Mouse (Mus musculus) neural tube, embryonic 13.5 days (tissue): Measurements from ENCODE around the gene BC017158. TPM values are rescaled to one million over a fixed set of nuclear protein-coding genes. Genes with fewer than 3 reads are reported as not detected.

Experiments
- ATAC-seq: fragments of 200-750 bp; cut with Nextera tagmentation; 2 replicates; pipeline ENCODE4 v1.8.0; 2017; ENCODE audit warnings: low read depth, mild to moderate bottlenecking, moderate TSS enrichment, moderate library complexity
- H3K27ac ChIP-seq: fragments of 300-500 bp; sonication (generic); replicated peaks from 2 replicates; pipeline ENCODE4 v1.5.1; 2015; ENCODE audit warnings: moderate library complexity, mild to moderate bottlenecking, inconsistent platforms
- H3K27me3 ChIP-seq: fragments of 300-500 bp; sonication (generic); 2 replicates; pipeline ENCODE4 v1.6.1; 2015; ENCODE audit warnings: mild to moderate bottlenecking, inconsistent platforms
- H3K36me3 ChIP-seq: fragments of 300-500 bp; sonication (generic); 2 replicates; pipeline ENCODE4 v1.6.1; 2015; ENCODE audit warnings: mild to moderate bottlenecking, inconsistent platforms
- H3K4me1 ChIP-seq: fragments of 300-500 bp; sonication (generic); replicated peaks from 2 replicates; pipeline ENCODE4 v1.6.1; 2015; ENCODE audit warnings: inconsistent platforms
- H3K4me2 ChIP-seq: fragments of 300-500 bp; sonication (generic); 2 replicates; pipeline ENCODE4 v1.6.1; 2015; ENCODE audit warnings: inconsistent platforms, mild to moderate bottlenecking, moderate library complexity
- H3K4me3 ChIP-seq: fragments of 300-500 bp; sonication (generic); 2 replicates; pipeline ENCODE4 v1.5.1; 2015; ENCODE audit warnings: mild to moderate bottlenecking, inconsistent platforms
- H3K9ac ChIP-seq: fragments of 300-500 bp; sonication (generic); 2 replicates; pipeline ENCODE4 v1.6.1; 2015; ENCODE audit warnings: moderate library complexity, mild to moderate bottlenecking, inconsistent platforms
- H3K9me3 ChIP-seq: fragments of 300-500 bp; sonication (generic); 2 replicates; pipeline ENCODE4 v1.6.1; 2016; ENCODE audit warnings: inconsistent platforms
- WGBS: fragments of 180-500 bp; shearing (Covaris S2); methylation state at CpG from one replicate; pipeline ENCODE4 v1.1.7; 2015; 5-methylcytosine and 5-hydroxymethylcytosine counted together
- polyA plus RNA-seq: library from polyadenylated mRNA; unstranded; fragments of >200 nt; fragmentation: Nextera tagmentation; extraction: Ambion mirVana; gene quantifications from 2 replicates; pipeline ENCODE4 v1.2.1, GENCODE M21; 2015

The BC017158 gene
- polyA plus RNA-seq, 1 experiment from 2014 or later = 19.7 TPM

DNA sequence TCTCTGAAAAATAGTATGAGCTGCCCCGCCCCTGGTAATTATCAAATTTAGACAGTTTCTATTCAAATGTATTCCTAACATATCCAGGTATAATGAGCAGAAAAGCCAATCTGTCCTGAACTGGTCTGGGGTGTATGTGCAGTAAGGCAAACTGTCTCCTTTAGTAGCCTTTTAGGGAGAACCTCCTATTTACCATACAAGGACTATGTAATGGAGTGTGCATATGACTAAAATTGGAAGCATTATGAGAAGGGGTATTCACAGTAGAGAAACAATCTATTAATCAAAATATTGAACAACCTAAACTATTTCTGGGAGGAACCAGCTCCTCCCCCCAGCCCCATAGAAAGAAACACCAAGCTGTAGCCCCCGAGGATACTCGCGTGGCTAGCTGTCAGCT lies 18.2 kb downstream of the BC017158 start:
- Histone ChIP-seq H3K36me3 (peaks cover 41% of the 10 kb centered on the region), H3K27ac (no peak overlapping the region), H3K9ac (no peak overlapping the region), H3K27me3 (no peaks in the 10 kb centered on the region), H3K9me3 (no peaks in the 10 kb centered on the region), H3K4me2 (no peak overlapping the region), H3K4me1 (peaks cover 14% of the 10 kb centered on the region), H3K4me3 (no peak overlapping the region)
- WGBS = 90% methylated on average over 4 of the region's 4 CpGs
- ATAC-seq = no peak

DNA sequence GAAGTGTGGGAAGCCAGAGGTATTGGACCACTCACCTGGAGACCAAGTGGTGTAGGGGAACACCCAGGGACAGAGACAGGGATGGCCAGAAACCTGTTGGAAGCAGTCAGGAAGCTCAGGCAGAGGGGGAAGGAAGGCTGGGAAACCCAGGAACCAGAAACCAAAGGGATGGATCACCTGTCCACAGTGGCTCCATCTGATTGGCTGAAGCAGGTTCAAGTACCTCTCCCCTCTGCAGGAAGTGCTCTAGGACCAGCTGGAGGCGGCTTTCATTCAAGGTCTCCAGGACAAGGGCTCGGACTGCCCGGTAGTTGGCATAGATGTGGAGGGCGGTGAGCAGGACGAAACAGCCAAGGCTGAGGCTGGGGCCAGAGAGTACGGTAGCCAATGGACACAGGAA lies 21.9 kb downstream of the BC017158 start:
- no peaks in the 10 kb centered on the region for H3K9me3 ChIP-seq
- H3K36me3 ChIP-seq = peaks cover 78% of the 10 kb centered on the region
- no peaks in the 10 kb centered on the region for H3K4me1 ChIP-seq
- WGBS = 97% methylated on average over 6 of the region's 6 CpGs
- no peak overlapping the region for H3K9ac ChIP-seq
- no peak overlapping the region for H3K27ac ChIP-seq
- H3K4me2 ChIP-seq = no peak overlapping the region
- no peak for ATAC-seq
- H3K27me3 ChIP-seq = no peaks in the 10 kb centered on the region
- H3K4me3 ChIP-seq = no peak overlapping the region

DNA sequence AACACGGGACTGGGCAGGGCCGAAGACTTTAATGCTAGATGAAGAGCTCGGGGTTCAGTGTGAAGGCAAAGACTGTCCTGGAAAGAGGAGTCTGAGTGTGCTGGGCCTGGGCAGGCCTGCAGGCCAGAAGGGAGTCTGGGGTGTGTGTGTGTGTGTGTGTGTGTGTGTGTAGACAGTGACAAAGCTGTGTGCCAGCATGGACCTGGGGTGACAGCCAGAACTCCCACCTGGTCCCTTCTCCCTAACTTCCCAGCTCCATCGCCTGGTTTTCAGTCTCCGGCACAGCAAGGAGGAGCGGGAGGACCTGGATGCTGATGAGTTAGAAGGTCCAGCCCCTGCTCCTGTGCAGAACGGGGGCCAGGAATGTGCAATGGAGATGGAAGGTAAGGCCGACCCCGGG lies 26.5 kb downstream of the BC017158 start:
- H3K4me2 ChIP-seq = no peak overlapping the region
- H3K27me3 ChIP-seq = no peaks in the 10 kb centered on the region
- H3K36me3 ChIP-seq = peaks cover 58% of the 10 kb centered on the region
- WGBS = 94% methylated on average over 9 of the region's 9 CpGs
- no peak overlapping the region for H3K4me3 ChIP-seq
- H3K9ac ChIP-seq = no peak overlapping the region
- no peaks in the 10 kb centered on the region for H3K9me3 ChIP-seq
- no peak for ATAC-seq
- no peak overlapping the region for H3K27ac ChIP-seq
- no peaks in the 10 kb centered on the region for H3K4me1 ChIP-seq

DNA sequence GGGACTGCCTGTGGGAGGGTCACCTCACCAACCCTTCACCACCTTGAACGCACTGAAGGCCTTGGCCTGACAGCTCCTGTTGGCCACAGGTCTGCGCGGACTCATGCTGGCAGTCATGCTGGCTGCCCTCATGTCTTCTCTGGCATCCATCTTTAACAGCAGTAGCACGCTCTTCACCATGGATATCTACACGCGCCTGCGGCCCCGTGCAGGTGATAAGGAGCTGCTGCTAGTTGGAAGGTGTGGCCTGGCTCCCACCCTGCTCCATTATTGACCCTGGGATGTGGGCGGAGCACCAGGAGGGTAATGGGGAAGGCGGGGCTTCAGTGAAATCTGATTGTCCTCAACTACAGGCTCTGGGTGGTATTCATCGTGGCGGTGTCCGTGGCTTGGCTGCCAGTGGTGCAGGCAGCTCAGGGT lies 27.5 kb downstream of the BC017158 start:
- Histone ChIP-seq H3K4me3 (no peak overlapping the region), H3K36me3 (peaks cover 47% of the 10 kb centered on the region), H3K9ac (no peak overlapping the region), H3K9me3 (no peaks in the 10 kb centered on the region), H3K27ac (no peak overlapping the region), H3K27me3 (no peaks in the 10 kb centered on the region), H3K4me2 (no peak overlapping the region), H3K4me1 (no peaks in the 10 kb centered on the region)
- WGBS = 51% methylated on average over 13 of the region's 13 CpGs
- ATAC-seq = no peak

DNA sequence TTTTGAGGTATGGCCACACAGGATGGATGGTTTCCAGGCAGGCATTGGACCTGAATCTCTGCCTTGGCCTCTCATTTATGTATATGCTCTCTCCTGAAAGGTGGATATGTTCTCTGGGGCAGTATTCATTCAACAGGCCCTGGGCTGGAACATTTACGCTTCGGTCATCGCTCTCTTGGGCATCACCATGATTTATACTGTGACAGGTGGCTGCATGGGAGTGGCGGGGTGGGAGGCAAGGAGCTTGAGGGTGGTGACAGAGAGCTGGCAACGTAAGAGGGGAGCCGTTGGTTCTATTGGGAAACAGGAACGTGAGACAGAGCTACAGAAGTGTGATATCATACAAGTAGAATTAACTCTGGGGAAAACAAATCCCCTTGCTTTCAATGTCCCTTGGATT lies 30.2 kb downstream of the BC017158 start:
- H3K9me3 ChIP-seq = no peaks in the 10 kb centered on the region
- ATAC-seq = no peak
- H3K4me2 ChIP-seq = no peak overlapping the region
- no peaks in the 10 kb centered on the region for H3K27me3 ChIP-seq
- 65% methylated on average over 7 of the region's 7 CpGs for WGBS
- H3K4me1 ChIP-seq = no peaks in the 10 kb centered on the region
- no peak overlapping the region for H3K27ac ChIP-seq
- H3K4me3 ChIP-seq = no peak overlapping the region
- peaks cover 21% of the 10 kb centered on the region for H3K36me3 ChIP-seq
- H3K9ac ChIP-seq = no peak overlapping the region

DNA sequence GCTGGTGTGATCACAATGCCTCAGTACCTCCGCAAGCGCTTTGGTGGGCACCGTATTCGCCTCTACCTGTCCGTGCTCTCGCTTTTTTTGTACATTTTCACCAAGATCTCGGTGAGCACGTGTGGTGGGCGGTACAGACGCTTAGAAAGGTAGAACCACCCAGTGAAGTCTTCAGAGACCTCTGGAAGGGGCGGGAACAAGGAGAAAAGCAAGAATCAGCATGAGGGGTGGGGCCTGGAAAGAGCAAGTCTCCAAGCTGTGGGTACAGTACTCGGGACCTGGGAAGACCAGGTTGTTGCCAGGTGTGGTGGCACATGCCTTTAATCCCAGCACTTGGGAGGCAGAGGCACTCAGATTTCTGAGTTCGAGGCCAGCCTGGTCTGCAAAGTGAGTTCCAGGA lies 30.6 kb downstream of the BC017158 start:
- Histone ChIP-seq H3K36me3 (peaks cover 17% of the 10 kb centered on the region), H3K9me3 (no peaks in the 10 kb centered on the region), H3K4me1 (no peaks in the 10 kb centered on the region), H3K4me3 (no peak overlapping the region), H3K9ac (no peak overlapping the region), H3K4me2 (no peak overlapping the region), H3K27me3 (no peaks in the 10 kb centered on the region), H3K27ac (no peak overlapping the region)
- 62% methylated on average over 13 of the region's 13 CpGs for WGBS
- no peak for ATAC-seq

DNA sequence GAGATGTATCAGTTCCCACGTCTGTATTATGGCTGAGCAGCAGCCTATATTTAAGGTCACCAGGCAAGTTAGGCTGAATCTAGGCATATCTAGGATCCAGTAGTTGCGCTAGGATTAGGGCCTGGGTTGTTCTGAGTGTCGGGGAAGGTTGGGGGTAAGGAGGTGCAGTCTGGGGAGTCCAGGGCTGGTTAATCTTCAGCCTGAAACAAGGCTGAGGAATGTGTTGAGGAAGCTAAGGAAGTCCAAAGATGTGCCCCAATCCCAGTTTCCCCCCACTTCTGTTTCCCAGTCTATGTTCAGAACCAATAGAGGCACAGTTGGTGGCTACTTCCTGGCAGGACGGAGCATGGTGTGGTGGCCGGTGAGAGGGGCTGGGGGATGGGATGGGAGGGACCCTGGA lies 31.9 kb downstream of the BC017158 start:
- no peaks in the 10 kb centered on the region for H3K4me1 ChIP-seq
- no peaks in the 10 kb centered on the region for H3K27me3 ChIP-seq
- no peak for ATAC-seq
- WGBS = 87% methylated on average over 5 of the region's 5 CpGs
- H3K9me3 ChIP-seq = no peaks in the 10 kb centered on the region
- no peak overlapping the region for H3K27ac ChIP-seq
- H3K4me2 ChIP-seq = no peak overlapping the region
- H3K36me3 ChIP-seq = peaks cover 4% of the 10 kb centered on the region
- no peak overlapping the region for H3K9ac ChIP-seq
- H3K4me3 ChIP-seq = no peak overlapping the region

DNA sequence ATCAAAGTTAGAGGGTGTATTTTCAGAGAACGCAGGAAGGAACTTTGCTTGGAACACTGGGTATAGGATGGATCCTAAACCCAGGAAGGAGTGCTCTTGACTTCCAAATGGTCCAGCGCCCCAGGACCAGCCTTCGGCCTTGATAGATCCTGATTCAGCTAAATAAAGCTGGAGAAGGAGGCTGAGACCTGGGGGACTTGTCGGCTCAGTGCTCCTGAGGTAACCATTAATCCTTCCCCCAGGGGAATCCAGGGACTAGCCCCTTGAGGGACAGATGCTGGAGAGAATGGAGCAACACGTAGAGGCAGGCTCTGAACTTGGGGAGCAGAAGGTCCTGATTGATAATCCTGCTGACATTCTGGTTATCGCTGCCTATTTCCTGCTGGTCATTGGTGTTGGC lies 32.6 kb downstream of the BC017158 start, which contains the start of gene Slc5a2:
Gene Slc5a2 (plus strand): TSS at position 247 of the 400 bp plus-strand sequence.
- Histone ChIP-seq H3K4me1 (no peaks in the 10 kb centered on the region), H3K9me3 (no peaks in the 10 kb centered on the region), H3K4me2 (no peak within 1 kb of the TSS), H3K36me3 (no peaks in the 10 kb centered on the region), H3K27me3 (no peaks in the 10 kb centered on the region), H3K4me3 (no peak within 1 kb of the TSS), H3K9ac (no peak within 1 kb of the TSS), H3K27ac (no peak within 1 kb of the TSS)
- ATAC-seq = no peak
- WGBS = 84% methylated on average over 6 of the region's 6 CpGs

DNA sequence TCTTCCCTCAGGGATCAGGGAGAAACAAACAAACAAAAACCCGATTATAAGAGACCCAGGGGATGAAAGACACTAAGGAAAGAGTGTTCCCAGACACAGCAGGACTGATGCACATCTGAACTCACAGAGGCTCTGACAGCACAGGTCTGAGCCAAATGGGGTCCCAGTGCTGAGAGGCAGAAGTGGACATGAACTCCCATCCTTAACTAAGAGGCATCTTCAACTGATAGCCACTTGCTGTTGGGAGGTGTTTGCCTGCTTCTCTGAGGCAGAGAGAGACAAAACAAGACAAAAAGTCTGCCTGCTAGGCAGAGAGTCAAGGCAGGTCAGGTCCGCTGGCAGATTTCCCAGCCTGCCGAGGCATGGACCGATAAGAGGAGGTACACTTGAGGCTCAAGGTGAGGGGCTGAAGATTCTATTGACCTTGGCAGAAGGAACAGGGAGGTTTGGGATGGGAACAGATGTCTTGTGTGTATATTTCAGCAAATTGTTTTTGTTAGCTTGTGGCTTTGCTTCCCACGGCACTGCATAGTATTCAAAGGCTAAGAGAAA lies 41.1 kb downstream of the BC017158 start:
- Histone ChIP-seq H3K4me1 (peaks cover 14% of the 10 kb centered on the region), H3K27me3 (peaks cover 10% of the 10 kb centered on the region; the same call in 1 of the 2 replicates), H3K9me3 (no peaks in the 10 kb centered on the region), H3K4me3 (no peak overlapping the region), H3K4me2 (no peak overlapping the region), H3K9ac (no peak overlapping the region), H3K36me3 (no peaks in the 10 kb centered on the region), H3K27ac (no peak overlapping the region)
- WGBS = 48% methylated on average over 5 of the region's 5 CpGs
- no peak for ATAC-seq

DNA sequence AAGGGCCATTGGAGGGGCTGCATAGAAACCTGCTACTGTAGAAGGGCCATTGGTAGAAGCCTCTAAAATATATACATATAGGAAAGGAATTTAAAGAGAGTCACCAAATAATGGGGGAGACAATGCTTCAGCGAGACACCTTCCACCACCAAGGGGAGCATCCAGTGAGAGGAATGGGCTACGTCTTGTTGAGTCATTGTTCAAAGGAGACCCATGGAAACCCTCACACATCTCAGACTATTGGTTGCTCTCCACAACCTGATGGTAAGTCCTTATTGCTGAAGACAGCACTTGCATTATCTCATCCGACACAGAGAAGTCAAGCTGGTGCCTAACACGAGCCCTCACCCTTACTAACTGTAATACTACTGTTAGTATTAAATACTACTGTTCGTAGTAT lies 42.2 kb downstream of the BC017158 start:
- no peak overlapping the region for H3K27ac ChIP-seq
- no peaks in the 10 kb centered on the region for H3K36me3 ChIP-seq
- WGBS = 86% methylated on average over 5 of the region's 5 CpGs
- H3K4me2 ChIP-seq = no peak overlapping the region
- H3K9me3 ChIP-seq = no peaks in the 10 kb centered on the region
- no peak for ATAC-seq
- peaks cover 10% of the 10 kb centered on the region; the same call in 1 of the 2 replicates for H3K27me3 ChIP-seq
- H3K4me3 ChIP-seq = no peak overlapping the region
- H3K4me1 ChIP-seq = peaks cover 15% of the 10 kb centered on the region
- H3K9ac ChIP-seq = no peak overlapping the region

DNA sequence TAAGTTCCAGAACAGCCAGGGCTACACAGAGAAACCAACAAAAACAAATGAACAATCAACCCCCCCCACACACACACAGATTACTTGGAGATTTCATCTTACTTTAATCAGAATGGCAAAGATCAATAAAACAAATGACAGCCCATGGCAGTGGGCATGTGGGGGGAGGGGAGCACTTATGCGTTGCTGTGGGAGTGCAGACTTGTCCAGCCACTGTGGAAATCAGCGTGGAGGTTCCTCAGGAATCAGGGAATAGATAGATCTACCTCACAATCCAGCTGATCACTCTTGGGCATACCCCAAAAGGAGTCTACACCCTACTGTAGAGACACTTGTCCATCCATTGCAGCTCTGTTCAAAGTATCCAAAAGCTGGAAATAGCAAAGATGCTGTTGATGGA lies 43.0 kb downstream of the BC017158 start:
- Histone ChIP-seq H3K4me2 (no peak overlapping the region), H3K4me3 (no peak overlapping the region), H3K27me3 (peaks cover 10% of the 10 kb centered on the region; the same call in 1 of the 2 replicates), H3K36me3 (no peaks in the 10 kb centered on the region), H3K27ac (no peak overlapping the region), H3K9ac (no peak overlapping the region), H3K9me3 (no peaks in the 10 kb centered on the region), H3K4me1 (peaks cover 15% of the 10 kb centered on the region)
- ATAC-seq = no peak
- WGBS = 50% methylated on average over 2 of the region's 2 CpGs

DNA sequence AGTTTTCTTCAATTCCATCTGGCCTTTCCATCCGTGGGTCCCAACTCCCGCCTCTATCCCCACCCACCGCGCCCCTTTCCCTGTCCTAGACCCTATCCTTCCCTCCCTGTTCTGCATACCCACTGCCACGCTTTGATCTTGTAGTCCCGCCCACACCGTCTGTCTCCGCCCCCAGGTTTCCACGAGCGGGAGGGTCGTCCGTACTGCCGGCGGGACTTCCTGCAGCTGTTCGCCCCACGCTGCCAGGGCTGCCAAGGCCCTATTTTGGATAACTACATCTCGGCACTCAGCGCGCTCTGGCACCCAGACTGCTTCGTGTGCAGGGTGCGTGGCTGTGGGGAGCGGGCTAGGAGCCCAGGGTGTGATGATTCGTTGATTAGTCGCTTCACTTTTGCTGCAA lies 45.4 kb downstream of the BC017158 start:
- Histone ChIP-seq H3K4me1 (peaks cover 15% of the 10 kb centered on the region), H3K36me3 (no peaks in the 10 kb centered on the region), H3K4me2 (peak overlapping the region; percentile 59), H3K4me3 (peak overlapping the region; percentile 37), H3K27me3 (peaks cover 10% of the 10 kb centered on the region; the same call in 1 of the 2 replicates), H3K9me3 (no peaks in the 10 kb centered on the region), H3K9ac (peak overlapping the region; percentile 56), H3K27ac (no peak overlapping the region)
- 7% methylated on average over 24 of the region's 24 CpGs for WGBS
- peak; percentile 57 for ATAC-seq

DNA sequence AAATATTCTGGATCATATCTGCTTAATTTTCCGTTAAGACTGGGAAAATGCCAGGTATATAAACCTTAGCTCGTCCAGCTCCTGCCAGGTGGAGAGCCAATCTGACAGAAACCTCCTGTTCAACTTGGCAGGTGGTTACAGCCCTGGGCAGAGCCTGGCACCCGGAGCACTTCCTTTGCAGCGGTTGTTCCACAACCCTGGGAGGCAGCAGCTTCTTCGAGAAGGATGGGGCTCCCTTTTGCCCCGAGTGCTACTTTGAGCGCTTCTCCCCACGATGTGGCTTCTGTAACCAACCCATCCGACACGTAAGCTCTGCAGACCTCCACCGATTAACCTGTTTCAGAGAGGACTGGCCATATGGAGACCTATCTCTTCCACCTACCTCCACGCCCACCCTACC lies 46.0 kb downstream of the BC017158 start:
- H3K27ac ChIP-seq = no peak overlapping the region
- H3K9ac ChIP-seq = no peak overlapping the region
- peaks cover 19% of the 10 kb centered on the region for H3K4me1 ChIP-seq
- peaks cover 10% of the 10 kb centered on the region; the same call in 1 of the 2 replicates for H3K27me3 ChIP-seq
- H3K4me2 ChIP-seq = peak overlapping the region; percentile 59
- 48% methylated on average over 12 of the region's 12 CpGs for WGBS
- H3K9me3 ChIP-seq = no peaks in the 10 kb centered on the region
- no peak for ATAC-seq
- no peak overlapping the region for H3K4me3 ChIP-seq
- H3K36me3 ChIP-seq = no peaks in the 10 kb centered on the region
